Mouse (Mus musculus) erythroblast, embryonic 14.5 days (primary cell): ENCODE results near the gene Sct.

Source experiments
- GATA1 ChIP-seq: IDR thresholded peaks from 2 replicates; pipeline ENCODE4 v1.6.1; 2012; ENCODE audit warnings: low read length, inconsistent platforms, mixed read lengths
- TAL1 ChIP-seq: IDR thresholded peaks from 3 replicates; pipeline ENCODE4 v1.6.1; 2012; ENCODE audit warnings: low read length, inconsistent platforms, mixed read lengths

DNA sequence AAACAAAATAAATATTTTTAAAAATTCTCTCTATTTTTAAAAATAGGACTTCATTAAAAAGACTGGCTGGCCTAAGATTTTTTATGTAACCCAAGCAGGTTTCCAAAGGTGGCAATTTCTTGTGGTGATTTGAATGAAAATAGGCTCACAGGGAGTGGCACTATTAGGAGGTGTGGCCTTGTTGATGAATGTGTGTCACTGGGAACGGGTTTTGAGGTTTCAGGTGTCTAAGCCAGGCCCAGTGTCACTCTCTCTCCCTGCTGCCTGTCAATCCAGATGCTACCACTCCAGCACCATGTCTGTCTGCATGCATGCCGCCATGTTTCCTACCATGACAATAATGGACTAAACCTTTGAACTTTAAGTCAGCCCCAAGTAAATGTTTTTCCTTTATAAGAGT lies 40.5 kb upstream of the Sct start:
- TF ChIP-seq TAL1 (no peak), GATA1 (no peak)
